ENCODE assay signal across 8 mouse cellular contexts in genomic region chr11:98863028-98863750, GRCm38 (mm10). TPM values are rescaled to one million over a fixed set of nuclear protein-coding genes. Genes with fewer than 3 reads are reported as not detected.
A peak's percentile ranks its signal among the peaks of the same experiment; 100 is the strongest.
DNase-seq lines count a peak whose midpoint lies in the region; ATAC-seq and TF ChIP-seq lines count a peak whose summit lies in the region.

Gene Wipf2 (plus strand): TSS chr11:98863638.

- peaks cover 27% of the 10 kb centered on the region for H3K36me3 ChIP-seq in G1E (replicated peaks)
- H3K36me3 ChIP-seq in forebrain, postnatal 0 days (ENCODE audit: insufficient read depth) = peaks cover 8% of the 10 kb centered on the region
- H3K36me3 ChIP-seq in lung, embryonic 16.5 days (ENCODE audit: control insufficient read depth, insufficient read depth, low read length) = peaks cover 12% of the 10 kb centered on the region

- peak; percentile 90 for ATAC-seq in G1E (ENCODE audit: extremely low read depth, insufficient number of reproducible peaks, low FRiP score, poor library complexity, severe bottlenecking)
- peak; percentile 92 for ATAC-seq in forebrain, postnatal 0 days
- peak; percentile 97 to 98 for ATAC-seq in hematopoietic stem cell, adult 5-6 weeks (replicated peaks in 1 of 2; ENCODE audit: insufficient read depth in 1 of 2, low FRiP score in 2 of 2, low TSS enrichment in 1 of 2, low read depth in 1 of 2, poor library complexity in 2 of 2, severe bottlenecking in 2 of 2)
- ATAC-seq in lung, embryonic 16.5 days (ENCODE audit: low read depth) = peak; percentile 92

- no peaks in the 10 kb centered on the region for H3K27me3 ChIP-seq in G1E (ENCODE audit: insufficient read depth, low read length)
- H3K27me3 ChIP-seq in forebrain, postnatal 0 days (ENCODE audit: insufficient read depth, low read length) = no peaks in the 10 kb centered on the region
- H3K27me3 ChIP-seq in lung, embryonic 16.5 days (ENCODE audit: control insufficient read depth, insufficient read depth, low read depth, low read length) = no peaks in the 10 kb centered on the region

- peak within 1 kb of the TSS; percentile 66 for H3K4me2 ChIP-seq in forebrain, postnatal 0 days (ENCODE audit: low read depth)
- peak within 1 kb of the TSS; percentile 87 for H3K4me2 ChIP-seq in lung, embryonic 16.5 days (ENCODE audit: low read depth, low read length)

- H3K9ac ChIP-seq in forebrain, postnatal 0 days = peak within 1 kb of the TSS; percentile 64
- peak within 1 kb of the TSS; percentile 85 for H3K9ac ChIP-seq in lung, embryonic 16.5 days (ENCODE audit: low read length)

- H3K4me3 ChIP-seq in G1E (ENCODE audit: low read depth, low read length) = peak within 1 kb of the TSS; percentile 77
- peak within 1 kb of the TSS; percentile 70 for H3K4me3 ChIP-seq in forebrain, postnatal 0 days (ENCODE audit: low read depth, low read length)
- H3K4me3 ChIP-seq in lung, embryonic 16.5 days (ENCODE audit: low read length) = peak within 1 kb of the TSS; percentile 73

- H3K9me3 ChIP-seq in G1E (replicated peaks) = no peaks in the 10 kb centered on the region
- H3K9me3 ChIP-seq in forebrain, postnatal 0 days (ENCODE audit: low read length) = no peaks in the 10 kb centered on the region
- H3K9me3 ChIP-seq in lung, embryonic 16.5 days (ENCODE audit: control insufficient read depth, low read length) = no peaks in the 10 kb centered on the region

- TF ChIP-seq CTCF in G1E (IDR thresholded peaks at IDR 0.05; ENCODE audit: low read depth, low read length) = no peak
- TF ChIP-seq CTCF in forebrain, postnatal 0 days (IDR thresholded peaks at IDR 0.05; ENCODE audit: low read depth) = peak; percentile 84

- WGBS in forebrain, postnatal 0 days = 7% methylated on average over 39 of the region's 41 CpGs
- 6% methylated on average over 31 of the region's 41 CpGs for WGBS in lung, embryonic 16.5 days

- peaks cover 42% of the 10 kb centered on the region for H3K4me1 ChIP-seq in G1E (ENCODE audit: insufficient read depth, low read depth, low read length)
- H3K4me1 ChIP-seq in forebrain, postnatal 0 days (ENCODE audit: insufficient read depth) = peaks cover 7% of the 10 kb centered on the region; the same call in 1 of the 2 replicates
- H3K4me1 ChIP-seq in lung, embryonic 16.5 days (replicated peaks; ENCODE audit: control insufficient read depth, insufficient read depth, low read length) = peaks cover 6% of the 10 kb centered on the region

- DNase-seq in G1E (ENCODE audit: low spot score) = peak; percentile 93
- peak; percentile 95 to 97 for DNase-seq in cerebellum, adult 18-20 months
- DNase-seq in forebrain, postnatal 0 days = peak; percentile 98
- peak; percentile 86 for DNase-seq in layer of hippocampus, adult 9-10 months (ENCODE audit: low spot score)
- peak; percentile 92 for DNase-seq in ovary, postnatal 10 days (ENCODE audit: low spot score)
- peak; percentile 94 to 96 for DNase-seq in thymus, postnatal 10 days (ENCODE audit: low spot score in 2 of 2)

- peak within 1 kb of the TSS; percentile 93 for H3K27ac ChIP-seq in forebrain, postnatal 0 days (ENCODE audit: low read depth, low read length)
- H3K27ac ChIP-seq in lung, embryonic 16.5 days (ENCODE audit: low read length) = peak within 1 kb of the TSS; percentile 89

RNA-seq across cellular contexts. Expression of gene Wipf2, which starts in this region (rescaled TPM):
- total RNA-seq in G1E (2014; fragmentation: Nextera tagmentation) (25.4 and 29.9 TPM in 2 replicates), G1E (2017) (2.8 and 3.1 TPM in 2 replicates)
- polyA plus RNA-seq in G1E (2012) = 21.5 and 23.9 TPM in 2 replicates
- total RNA-seq in forebrain, postnatal 0 days (2014; rRNA removed) = 7.1 and 8.2 TPM in 2 replicates
- 1.6 and 3.0 TPM in 2 replicates for polyA plus RNA-seq in forebrain, postnatal 0 days (2015; fragmentation: Nextera tagmentation; extraction: Ambion mirVana)
- 6.4 and 6.7 TPM in 2 replicates for total RNA-seq in hematopoietic stem cell, adult 5-6 weeks (2017)
- polyA plus RNA-seq in lung, embryonic 16.5 days (2015; fragmentation: Nextera tagmentation; extraction: Ambion mirVana) = 4.6 and 4.8 TPM in 2 replicates

Comparison
In these comparisons a context has a peak if more than half of its experiments do, and no peak if none do; other contexts are left out.
1. Peak in every context shown above with its lines: DNase-seq, ATAC-seq, H3K4me3 ChIP-seq and H3K27ac ChIP-seq.